Mouse (Mus musculus): ENCODE data around the gene Abhd17a. TPM values are rescaled to one million over a fixed set of nuclear protein-coding genes. Genes with fewer than 3 reads are reported as not detected.

Gene Abhd17a
- total RNA-seq, 2 experiments from 2014 or later = 55.8 to 57.1 TPM

DNA sequence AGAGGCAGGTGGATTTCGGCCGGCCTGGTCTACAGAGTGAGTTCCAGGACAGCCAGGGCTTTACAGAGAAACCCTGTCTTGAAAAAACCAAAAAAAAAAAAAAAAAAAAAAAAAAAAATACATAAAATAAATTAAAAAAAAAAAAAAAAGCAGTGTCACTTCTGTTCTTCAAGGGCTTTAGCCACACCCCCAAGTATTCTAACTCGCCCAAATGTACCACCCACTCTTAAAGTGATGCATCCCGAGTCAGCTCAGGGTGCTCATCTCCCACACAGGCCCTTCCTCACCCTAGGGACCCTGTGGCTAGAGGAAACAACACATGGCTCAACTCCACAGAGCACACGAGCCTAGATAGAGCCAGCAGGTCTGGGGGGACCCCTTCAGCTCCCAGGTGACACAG, 7.1 kb downstream of the Abhd17a start:
- intact Hi-C loops (cut with DNase I; ENCODE audit: low total_unique reads) = no loop called here
- no peak for DNase-seq

DNA sequence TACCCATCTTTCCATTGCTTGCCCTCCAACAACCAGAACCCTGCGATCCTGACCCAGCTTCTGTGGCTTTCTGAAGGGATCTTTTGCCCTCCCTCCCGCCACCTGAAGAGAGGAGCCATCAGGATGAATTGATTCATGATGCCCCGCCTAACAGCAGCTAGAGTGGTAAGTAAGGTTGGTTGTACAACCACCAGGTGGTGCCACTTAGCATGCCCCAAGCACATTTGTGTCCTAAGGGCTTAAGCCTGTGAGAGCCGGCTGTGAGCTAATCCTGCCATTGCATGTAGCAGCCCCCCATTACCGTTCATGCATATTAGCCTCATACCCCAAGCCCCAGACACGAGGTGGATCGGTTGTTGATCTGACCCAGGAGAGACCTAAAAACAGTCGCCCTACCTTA, 11.2 kb downstream of the Abhd17a start:
- DNase-seq = no peak
- intact Hi-C loops (cut with DNase I; ENCODE audit: low total_unique reads) = loop anchor here (5.0 kb wide), 1 partner anchor 108 kb away; no protein-coding TSS in a partner anchor

DNA sequence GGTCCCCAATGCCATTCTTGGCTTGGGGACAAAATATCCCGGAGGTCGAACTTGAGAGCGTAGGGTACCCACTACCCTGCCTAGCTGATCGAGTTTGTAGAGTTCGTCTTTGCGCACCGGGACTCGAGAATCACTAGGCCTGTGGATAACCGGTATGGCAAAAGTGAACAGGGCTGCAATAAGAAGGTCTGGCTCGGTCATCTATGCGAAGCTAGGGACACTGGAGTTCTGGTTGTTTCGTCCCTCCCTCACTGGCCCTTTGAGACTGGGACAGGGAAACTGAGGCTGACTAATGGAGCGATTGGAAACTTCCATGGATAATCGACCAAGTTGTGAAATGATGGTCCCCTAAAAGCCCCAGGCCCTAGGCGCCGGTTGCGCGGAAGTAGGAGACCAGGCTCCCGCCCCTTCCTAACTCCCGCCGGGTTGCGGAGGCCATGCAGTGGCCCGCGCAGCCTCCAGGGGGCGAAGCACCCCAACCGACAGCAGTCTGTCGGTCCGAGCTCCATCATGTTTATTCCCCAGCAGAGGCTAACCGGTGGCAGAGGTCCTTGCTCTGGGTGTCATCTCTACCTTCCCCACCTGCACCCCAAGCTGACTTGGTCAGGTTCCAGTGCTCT, 11.9 kb downstream of the Abhd17a start:
- DNase-seq = peak; percentile 86
- intact Hi-C loops (cut with DNase I; ENCODE audit: low total_unique reads) = loop anchor here (5.0 kb wide), 1 partner anchor 109 kb away; no protein-coding TSS in a partner anchor

DNA sequence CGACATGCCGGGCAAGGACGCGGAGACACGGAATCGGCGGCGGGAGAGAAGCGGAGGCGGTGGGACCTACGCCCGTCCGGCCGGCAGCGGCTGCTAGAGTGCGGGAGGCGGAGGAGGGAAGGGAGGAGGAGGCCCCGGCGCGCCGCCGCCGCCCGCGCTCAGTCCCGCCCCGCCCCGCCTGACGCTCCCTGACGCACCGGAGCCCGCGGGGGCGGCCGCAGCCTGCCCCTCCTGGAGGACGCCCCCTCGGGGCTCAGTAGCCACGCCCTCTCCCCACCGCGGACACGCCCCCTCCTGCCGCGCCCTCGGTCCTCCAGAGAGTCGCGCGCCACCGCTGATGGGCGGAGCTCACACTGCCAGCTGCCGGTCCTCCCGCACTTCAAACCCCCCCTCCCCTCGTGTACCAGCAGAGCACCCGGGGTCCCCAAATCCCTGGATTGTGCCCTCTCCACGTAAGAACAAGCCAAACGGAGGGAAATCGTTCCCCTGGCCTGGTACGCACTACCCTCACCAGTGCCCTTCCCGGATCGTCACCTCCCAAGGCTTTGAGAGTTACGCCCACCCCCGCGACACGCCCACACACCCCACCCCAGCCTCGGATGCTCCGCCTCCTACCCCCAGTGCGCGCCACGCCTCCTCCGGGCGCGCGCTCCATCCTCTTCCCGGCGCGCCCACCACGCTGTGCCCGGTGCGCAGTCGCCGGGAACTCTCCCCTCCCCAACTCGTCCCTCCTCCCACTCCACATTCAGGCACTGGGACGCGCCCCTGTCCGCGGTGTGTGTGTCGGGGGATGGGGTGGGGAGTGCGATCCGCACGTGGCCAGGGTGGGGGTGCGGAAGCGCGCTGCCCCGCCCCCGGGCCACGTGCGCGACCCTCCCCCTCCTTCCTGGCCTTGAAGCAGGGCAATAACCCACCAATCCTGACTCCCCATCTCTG, 12.7 kb downstream of the Abhd17a start, which contains the start of gene Klf16:
Gene Klf16 (minus strand): TSS at position 127 of the 936 bp plus-strand sequence.
- peak; percentile 98 for DNase-seq
- intact Hi-C loops (cut with DNase I; ENCODE audit: low total_unique reads) = loop anchor here (5.0 kb wide), 1 partner anchor 110 kb away; no protein-coding TSS in a partner anchor

DNA sequence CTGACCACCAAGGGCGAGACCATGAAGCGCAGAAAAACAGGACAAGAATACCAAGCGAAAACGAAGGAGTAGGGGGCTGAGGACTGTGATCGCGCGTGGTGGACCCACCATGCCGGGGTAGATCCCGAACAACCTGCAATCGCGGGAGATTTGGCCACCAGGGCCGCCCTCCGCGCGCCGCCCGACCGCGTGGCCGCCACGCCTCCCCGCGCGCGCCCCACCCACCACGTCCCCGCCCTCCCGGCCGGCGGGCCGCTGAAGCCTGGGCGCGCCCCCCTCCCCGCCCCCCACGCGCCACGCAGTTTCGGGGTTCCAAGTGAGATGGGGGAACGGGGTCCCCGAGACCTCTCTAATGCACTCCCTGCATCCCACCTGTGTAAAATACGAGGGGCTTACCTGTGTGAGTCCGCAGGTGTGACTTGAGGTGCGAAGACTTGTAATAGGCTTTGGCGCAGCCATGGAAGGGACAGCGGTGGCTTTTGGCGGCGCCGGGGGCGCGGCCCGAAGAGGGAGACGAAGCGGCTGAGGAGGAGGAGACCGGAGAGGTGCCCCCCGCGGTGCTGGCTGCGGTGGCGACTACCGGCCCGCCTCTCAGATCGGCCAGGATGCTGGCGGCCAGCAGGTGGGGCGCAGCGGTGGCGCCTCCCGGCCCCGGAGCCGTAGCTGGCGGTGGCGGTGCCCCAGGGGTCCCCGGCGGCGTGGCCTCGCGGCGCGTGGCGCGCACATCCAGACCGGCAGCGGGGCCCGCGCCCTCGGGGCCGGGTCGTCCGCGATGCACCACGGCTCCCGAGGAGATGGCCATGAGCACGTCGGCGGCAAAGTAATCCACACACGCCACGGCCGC, 13.6 kb downstream of the Abhd17a start:
- DNase-seq = peak; percentile 55
- intact Hi-C loops (cut with DNase I; ENCODE audit: low total_unique reads) = loop anchor here (5.0 kb wide), 1 partner anchor 111 kb away; no protein-coding TSS in a partner anchor

DNA sequence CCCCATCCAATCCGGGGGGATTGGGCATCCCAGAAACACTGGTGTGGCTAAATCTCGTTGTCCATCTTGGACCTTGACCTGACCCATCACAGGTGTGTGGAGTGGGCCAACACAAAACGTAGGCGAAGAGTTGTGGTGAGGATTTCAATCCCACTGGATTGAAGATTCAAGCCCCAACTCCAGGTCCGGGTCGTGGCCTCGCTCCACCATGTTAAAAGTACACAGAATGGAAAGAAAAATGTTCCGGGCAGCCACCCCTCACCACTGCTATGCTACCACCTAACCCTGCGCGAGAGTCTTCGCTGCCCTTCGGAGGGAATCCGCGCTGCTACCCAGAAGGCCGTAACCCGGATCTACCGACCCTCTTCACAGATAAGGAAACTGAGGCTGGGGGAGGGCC, 14.2 kb downstream of the Abhd17a start:
- DNase-seq = no peak
- intact Hi-C loops (cut with DNase I; ENCODE audit: low total_unique reads) = loop anchor here (5.0 kb wide), 1 partner anchor 111 kb away; no protein-coding TSS in a partner anchor

DNA sequence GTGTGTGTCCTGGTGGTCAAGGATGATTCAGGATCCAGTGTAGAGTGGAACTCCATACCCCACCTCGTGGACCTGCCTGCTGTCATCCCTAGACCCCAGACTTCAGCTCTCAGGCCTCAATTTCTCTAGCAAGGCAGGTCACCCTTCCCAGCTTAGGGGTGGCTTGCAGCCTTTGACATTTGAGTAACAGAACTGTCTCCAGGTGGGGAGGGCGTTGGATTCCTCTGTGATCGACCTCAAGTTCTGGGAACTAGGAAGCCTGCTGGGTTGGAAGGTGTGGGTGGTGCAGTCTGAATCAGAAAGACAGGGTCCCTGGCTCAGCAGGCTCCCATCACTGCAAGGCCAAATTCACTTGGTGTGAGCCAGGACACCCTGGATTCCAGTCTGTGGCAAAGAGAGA, 15.2 kb downstream of the Abhd17a start:
- no peak for DNase-seq
- intact Hi-C loops (cut with DNase I; ENCODE audit: low total_unique reads) = loop anchor here (5.0 kb wide), 1 partner anchor 112 kb away; no protein-coding TSS in a partner anchor

DNA sequence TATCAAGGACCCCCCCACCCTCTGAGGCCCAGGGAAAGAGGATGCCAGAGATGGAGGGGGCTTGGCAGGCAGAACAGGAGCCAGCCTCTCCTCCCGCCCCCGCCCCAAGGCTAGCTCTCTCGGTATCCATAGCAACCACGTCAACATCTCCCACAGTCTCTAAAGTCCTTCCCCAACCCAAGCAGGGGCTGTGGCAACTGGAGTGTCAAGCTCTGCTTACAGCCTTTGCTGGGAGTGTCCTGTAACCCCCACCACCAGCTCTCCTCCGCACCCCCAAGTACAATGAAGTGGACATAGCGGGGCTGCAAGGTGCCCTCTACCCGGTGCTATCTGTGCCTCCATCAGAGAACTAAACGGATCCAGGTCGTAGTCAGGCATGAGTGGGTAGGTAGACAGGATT, 16.2 kb downstream of the Abhd17a start:
- no peak for DNase-seq
- intact Hi-C loops (cut with DNase I; ENCODE audit: low total_unique reads) = no loop called here

DNA sequence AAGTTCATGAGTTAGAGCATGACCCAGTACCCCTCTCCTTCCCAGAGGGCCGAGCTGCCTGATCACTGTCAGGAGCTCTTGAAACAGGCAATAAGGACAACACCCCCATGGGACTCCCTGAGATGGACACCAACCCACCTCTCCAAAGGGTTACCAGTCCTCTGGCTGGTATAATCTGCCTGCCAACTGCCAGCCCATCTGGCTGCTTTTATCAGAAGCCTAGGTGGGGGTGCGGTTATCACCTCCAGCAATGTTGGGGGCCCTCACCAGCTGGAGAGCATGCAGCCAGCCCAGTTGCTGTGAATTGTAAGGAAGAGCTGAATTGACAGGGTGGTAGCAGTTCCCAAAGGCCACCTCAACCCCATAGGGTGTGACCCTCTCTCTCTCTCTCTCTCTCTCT, 17.7 kb downstream of the Abhd17a start:
- no peak for DNase-seq
- intact Hi-C loops (cut with DNase I; ENCODE audit: low total_unique reads) = no loop called here

DNA sequence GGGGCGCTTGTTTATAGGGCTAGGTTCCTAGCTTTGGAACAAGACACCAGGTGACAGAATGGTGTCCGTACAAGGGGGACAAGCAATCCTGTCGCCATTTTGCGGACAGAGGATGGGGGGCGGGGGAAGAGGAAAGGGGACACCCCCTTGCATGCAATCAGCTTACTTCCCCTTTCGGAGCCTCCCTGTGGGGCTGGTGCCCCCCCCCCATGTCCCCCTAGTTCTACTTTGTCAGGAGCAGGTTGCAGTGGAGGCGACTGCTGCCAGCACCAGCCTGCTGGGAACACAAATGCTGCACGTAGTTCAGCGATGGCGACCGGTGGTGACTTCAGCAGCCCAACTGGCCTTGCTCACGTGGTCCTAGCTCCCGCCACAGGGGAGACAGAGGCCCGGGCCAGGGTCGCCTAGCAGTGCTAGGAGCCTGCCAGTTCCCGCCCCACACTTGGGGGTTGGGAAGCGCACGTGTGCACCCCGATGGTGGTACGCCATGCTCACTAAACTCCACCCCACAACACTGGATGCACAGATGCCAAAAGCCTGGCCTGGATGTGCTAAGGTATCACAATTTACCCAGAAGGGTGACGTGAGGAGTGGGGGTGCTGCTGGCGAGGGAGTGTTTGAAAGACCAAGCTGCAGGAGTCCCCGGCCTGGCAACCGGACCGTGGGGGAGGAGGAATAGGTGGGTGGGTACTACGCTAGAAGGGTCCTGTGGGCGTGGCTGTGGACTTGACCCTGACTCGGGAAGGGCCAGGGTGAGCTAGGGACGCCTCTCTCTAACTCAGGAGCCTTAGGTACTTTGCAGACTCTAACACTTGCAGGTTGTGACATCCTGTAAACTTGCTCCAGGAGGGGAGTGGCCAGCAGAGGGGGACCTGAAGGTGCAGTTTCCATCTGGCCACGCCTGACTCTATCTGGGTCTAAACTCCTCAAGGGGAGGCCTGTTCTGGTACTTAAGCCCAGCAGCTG, 19.0 kb downstream of the Abhd17a start:
- DNase-seq = peak; percentile 4
- intact Hi-C loops (cut with DNase I; ENCODE audit: low total_unique reads) = no loop called here

DNA sequence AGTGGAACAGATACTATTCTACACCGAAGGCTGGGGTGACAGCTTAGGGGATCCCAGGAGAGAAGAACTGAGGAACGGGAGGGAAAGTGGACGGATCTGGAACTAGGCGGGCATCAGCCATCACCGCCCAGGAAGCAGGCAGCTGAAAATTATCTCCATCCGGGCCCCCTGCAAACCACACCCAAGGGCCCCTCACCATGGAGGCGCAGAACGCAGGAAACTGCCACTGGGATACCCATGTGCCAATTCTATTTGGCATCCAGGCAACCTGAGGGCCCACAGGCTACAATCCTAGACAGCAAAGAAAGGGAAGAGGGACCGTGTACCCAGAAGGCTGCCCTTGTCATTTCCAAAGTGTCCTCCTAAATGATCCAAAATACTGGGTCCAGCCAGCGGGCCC, 19.7 kb downstream of the Abhd17a start:
- no peak for DNase-seq
- intact Hi-C loops (cut with DNase I; ENCODE audit: low total_unique reads) = no loop called here

DNA sequence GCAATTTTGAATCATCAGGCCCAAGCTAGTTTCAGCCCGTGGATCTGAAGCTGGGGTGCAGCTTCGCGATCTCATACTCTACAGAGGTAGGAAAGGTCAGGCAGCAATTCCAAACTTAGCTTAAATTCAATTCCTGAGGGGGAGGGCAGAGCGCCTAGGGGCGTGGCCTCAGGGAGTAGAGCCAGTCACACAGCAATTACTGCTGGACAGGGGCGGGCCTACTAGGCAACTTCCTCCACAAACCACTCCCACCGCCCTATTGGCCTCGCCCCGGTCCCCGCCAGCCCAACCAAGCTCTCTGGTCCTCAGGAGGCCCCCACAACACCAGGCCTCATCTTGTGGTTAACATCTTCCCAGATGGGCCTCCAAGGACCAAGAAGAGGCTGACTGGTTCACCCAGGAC, 20.5 kb downstream of the Abhd17a start:
- intact Hi-C loops (cut with DNase I; ENCODE audit: low total_unique reads) = no loop called here
- peak; percentile 84 for DNase-seq

DNA sequence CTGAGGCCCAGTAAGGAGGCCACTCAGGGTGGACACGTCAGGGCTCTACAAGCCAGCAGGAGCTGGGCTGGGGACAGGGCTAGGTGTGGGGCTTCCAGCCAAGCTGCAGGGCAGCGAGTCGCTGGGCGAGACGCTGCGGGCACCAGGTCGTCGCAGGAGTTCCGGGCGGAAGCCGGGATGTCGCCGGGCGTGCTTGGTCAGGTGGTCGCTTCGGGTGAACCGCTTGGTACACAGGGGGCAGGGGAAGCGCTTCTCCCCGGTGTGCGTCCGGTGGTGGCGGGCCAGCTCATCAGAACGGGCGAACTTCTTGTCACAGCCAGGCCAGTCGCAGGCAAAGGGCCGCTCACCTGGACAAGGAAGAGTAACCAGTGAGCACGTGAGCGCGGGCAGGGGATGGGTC, 21.3 kb downstream of the Abhd17a start:
- intact Hi-C loops (cut with DNase I; ENCODE audit: low total_unique reads) = no loop called here
- DNase-seq = no peak

DNA sequence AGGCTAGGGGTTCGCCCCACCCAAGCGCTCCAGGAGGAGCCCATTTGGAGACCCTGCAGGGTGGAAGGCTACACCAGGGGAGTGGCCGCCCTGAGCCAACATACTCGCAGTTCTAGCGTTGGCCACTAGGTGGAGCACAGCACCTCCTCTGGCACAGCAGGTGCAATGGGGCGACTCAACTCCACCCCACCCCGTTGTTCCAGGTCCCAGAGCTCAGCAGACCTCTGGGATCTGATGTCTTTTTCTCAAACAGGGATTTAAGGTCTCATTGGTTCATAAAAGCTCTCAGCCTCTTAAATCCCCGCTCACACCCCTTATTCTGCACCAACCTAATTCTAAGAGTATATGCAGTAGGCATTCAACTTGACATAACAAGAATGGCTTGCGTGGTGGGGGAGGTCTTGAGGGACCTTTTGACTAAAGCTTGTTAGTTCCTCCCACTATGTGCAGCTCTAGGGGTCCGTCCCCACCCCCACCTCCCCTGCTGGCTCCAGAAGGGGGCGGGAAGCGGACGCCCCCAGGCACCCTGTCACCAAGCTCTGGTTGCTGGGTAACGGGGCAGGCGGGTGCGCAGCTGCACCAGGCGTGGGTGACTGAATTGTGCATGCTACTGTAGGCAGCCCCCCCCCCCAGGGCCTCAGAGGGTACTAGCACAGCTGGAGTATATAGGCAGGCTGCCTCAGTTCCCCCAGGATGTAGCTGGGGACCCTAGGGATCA, 23.6 kb downstream of the Abhd17a start:
- DNase-seq = peak; percentile 84
- intact Hi-C loops (cut with DNase I; ENCODE audit: low total_unique reads) = no loop called here

DNA sequence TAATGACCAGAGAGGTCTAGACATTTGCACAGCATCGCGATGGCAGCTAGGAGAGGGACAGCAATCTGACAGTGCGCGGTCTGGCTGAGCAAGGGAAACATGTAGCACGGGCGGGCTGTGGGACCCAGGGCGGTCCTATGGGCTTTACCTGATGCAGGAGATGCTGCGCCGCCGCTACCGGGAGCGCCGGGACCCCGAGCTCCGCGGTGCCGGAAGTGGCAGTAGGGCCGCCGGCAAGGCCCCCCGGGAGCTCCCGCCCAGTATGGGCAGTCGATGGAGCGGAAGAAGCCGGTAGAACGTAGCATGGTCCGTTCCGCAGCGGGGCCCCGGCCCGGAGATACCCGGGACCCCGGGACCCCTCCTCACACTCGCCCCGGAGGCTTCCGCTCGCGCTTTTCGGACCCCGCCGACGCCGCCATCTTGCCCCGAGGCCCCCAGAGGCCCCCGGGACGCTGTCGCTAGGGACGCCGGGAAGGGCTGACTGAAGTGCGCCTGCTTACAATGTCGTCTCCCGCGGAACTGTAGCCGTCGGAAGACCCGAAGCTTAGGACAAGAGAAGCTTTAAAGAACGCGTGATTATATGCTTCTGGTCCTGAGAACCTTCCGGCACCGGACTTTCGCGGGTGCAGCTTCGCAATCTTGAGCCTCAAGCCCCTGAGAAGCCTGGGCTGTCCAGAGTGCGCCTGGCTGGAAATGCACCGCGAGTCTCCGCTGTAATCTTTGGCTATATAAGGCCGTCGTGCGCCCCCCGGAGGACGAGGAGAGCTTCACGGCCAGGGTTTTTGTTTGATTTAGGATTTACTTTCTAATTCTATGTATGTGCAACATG, 28.8 kb downstream of the Abhd17a start, which contains the start of gene Rexo1:
Gene Rexo1 (minus strand): TSS at position 445 of the 829 bp plus-strand sequence.
- peak; percentile 91 for DNase-seq
- intact Hi-C loops (cut with DNase I; ENCODE audit: low total_unique reads) = no loop called here

DNA sequence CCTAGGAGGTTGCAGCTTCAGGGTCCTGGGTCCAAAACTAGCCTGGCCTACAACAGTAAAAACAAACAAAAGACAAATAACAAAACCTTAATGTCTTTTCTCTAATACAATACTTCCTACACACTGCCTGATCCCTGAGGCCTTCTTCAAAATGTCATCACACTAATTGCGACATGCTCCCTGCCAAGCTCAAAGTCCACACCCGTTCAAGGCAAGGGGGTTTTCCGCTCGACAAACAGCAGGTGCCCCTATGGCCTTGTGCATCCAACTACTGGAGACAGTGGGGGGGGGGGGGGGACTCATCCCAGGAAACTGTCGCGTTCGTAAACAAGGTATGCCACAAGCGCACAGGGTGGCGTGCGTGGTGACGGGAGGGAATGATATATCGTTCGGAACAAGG, 29.5 kb downstream of the Abhd17a start:
- intact Hi-C loops (cut with DNase I; ENCODE audit: low total_unique reads) = no loop called here
- no peak for DNase-seq

DNA sequence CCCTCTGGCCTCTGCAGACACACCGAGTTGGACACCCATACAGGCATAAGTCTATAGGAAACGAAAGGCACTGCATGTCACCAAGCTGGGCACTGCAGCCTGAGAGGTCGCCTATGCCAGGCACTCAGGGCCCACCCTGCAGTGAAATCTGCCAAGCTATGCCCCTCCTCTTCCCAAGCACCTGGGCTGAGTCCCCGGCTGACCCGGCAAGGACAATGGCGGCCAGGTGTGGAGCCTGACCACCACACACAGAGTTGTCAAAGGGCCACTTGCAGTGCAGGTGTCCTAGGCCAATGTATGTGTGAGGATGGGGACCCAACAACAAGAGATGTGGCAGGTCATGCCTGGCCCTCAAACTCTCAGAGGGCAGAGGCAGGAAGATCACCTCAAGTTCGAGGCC, 30.7 kb downstream of the Abhd17a start:
- DNase-seq = no peak
- intact Hi-C loops (cut with DNase I; ENCODE audit: low total_unique reads) = no loop called here
